Mouse (Mus musculus) heart, adult 9 months (tissue): ENCODE measurements around the gene Cers6.

Source experiments
- DNase-seq, 2 experiments: peaks; one replicate each; pipeline ENCODE4 v3.0.0; 2022; ENCODE audit warnings: low spot score in 2 of 2

The Cers6 gene

GRCm38 (mm10) chr2:69150841-69151240 is 289.6 kb downstream of the Cers6 start:
- no peak for DNase-seq

DNA sequence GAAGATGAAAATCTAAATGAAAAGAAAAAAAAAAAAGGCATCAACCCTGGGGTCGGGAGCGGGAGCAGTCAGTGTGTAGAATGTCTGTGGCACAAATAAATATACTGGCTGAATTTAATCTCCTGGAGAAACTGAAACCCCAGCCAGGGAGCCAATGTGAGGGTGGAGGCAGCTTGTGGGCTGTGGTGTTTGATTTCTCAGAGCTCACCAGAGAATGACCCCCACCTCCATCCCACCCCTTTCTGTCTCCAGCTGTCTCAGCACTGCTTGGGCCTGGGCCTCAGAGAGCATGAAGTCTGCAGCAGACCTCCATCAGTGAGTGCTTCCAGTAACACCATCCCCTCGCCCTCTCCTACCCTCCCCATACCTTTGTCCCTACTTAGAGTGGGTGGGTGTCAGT is 294.6 kb downstream of the Cers6 start:
- no peak for DNase-seq

GRCm38 (mm10) chr2:69156283-69156682 is 295.0 kb downstream of the Cers6 start:
- DNase-seq: no peak

- DNase-seq: no peak
Observed at GRCm38 (mm10) chr2:69158907-69159306, 297.7 kb downstream of the Cers6 start.
